In genomic region chr17:80729825-80730224, GRCm38 (mm10) we compare ENCODE assay signal across 14 mouse cellular contexts. TPM values are rescaled to one million over a fixed set of nuclear protein-coding genes. Genes with fewer than 3 reads are reported as not detected.
DNase-seq lines count a peak whose midpoint lies in the region; ATAC-seq and TF ChIP-seq lines count a peak whose summit lies in the region.
"Had no signal": no experiment of that assay in that cellular context is flagged by ENCODE, and none has a peak within 500 bp of the region (broad histone marks: within the 10 kb centered on the region; RNA-seq: fewer than 3 reads in every experiment).

No protein-coding gene starts in this region.

- DNase-seq in cerebellum, adult 9-10 months = peak; percentile 30
- DNase-seq in cerebellum, postnatal 14 days = no peak
- DNase-seq in midbrain, embryonic 11.5 days (ENCODE audit: low spot score, missing footprints) = peak; percentile 67
- no peak for DNase-seq in midbrain, embryonic 14.5 days
- DNase-seq in embryonic facial prominence, embryonic 10.5 days (ENCODE audit: low spot score) = no peak
- DNase-seq in frontal cortex, postnatal 10 days (ENCODE audit: low spot score in 2 of 2) = no peak
- DNase-seq: forebrain, postnatal 0 days; heart, postnatal 4 days; layer of hippocampus, adult 9-11 months; right cerebral cortex, postnatal 14 days had no signal

- no peaks in the 10 kb centered on the region for H3K27me3 ChIP-seq in intestine, embryonic 15.5 days (replicated peaks)
- no peaks in the 10 kb centered on the region for H3K27me3 ChIP-seq in intestine, postnatal 0 days (replicated peaks; ENCODE audit: control insufficient read depth, insufficient read depth, low read length)
- H3K27me3 ChIP-seq in midbrain, embryonic 11.5 days (ENCODE audit: control insufficient read depth, insufficient read depth, low read length) = no peaks in the 10 kb centered on the region
- no peaks in the 10 kb centered on the region for H3K27me3 ChIP-seq in midbrain, embryonic 14.5 days (ENCODE audit: control insufficient read depth, insufficient read depth, low read length)
- H3K27me3 ChIP-seq in embryonic facial prominence, embryonic 10.5 days (replicated peaks; ENCODE audit: low read depth, poor library complexity, severe bottlenecking) = no peaks in the 10 kb centered on the region
- H3K27me3 ChIP-seq: embryonic facial prominence, embryonic 12.5 days; midbrain, embryonic 15.5 days had no signal

- no peak overlapping the region for H3K4me3 ChIP-seq in intestine, embryonic 15.5 days (replicated peaks)
- no peak overlapping the region for H3K4me3 ChIP-seq in intestine, postnatal 0 days (ENCODE audit: low read depth, low read length)
- no peak overlapping the region for H3K4me3 ChIP-seq in midbrain, embryonic 11.5 days (ENCODE audit: low read depth, low read length)
- no peak overlapping the region for H3K4me3 ChIP-seq in midbrain, embryonic 14.5 days (replicated peaks; ENCODE audit: low read depth, low read length)
- H3K4me3 ChIP-seq in embryonic facial prominence, embryonic 10.5 days = no peak overlapping the region
- H3K4me3 ChIP-seq: embryonic facial prominence, embryonic 12.5 days; midbrain, embryonic 15.5 days had no signal

- H3K27ac ChIP-seq in intestine, embryonic 15.5 days = peak overlapping the region; percentile 95; the same call in 1 of the 2 replicates
- H3K27ac ChIP-seq in intestine, postnatal 0 days (ENCODE audit: low read depth, low read length) = no peak overlapping the region; the same call in 1 of the 2 replicates
- no peak overlapping the region for H3K27ac ChIP-seq in midbrain, embryonic 11.5 days (ENCODE audit: low read depth, low read length)
- no peak overlapping the region for H3K27ac ChIP-seq in midbrain, embryonic 14.5 days (replicated peaks; ENCODE audit: low read depth, low read length)
- H3K27ac ChIP-seq in embryonic facial prominence, embryonic 10.5 days (replicated peaks) = no peak overlapping the region

- no peaks in the 10 kb centered on the region for H3K9me3 ChIP-seq in intestine, embryonic 15.5 days
- H3K9me3 ChIP-seq in intestine, postnatal 0 days (ENCODE audit: control insufficient read depth) = no peaks in the 10 kb centered on the region
- no peaks in the 10 kb centered on the region for H3K9me3 ChIP-seq in midbrain, embryonic 11.5 days (ENCODE audit: control insufficient read depth, low read length)
- no peaks in the 10 kb centered on the region for H3K9me3 ChIP-seq in midbrain, embryonic 14.5 days (ENCODE audit: control insufficient read depth, low read length)
- H3K9me3 ChIP-seq in embryonic facial prominence, embryonic 10.5 days = 0 out of 2 replicates have a peak, but pooled peaks cover 2% of the 10 kb centered on the region
- H3K9me3 ChIP-seq: embryonic facial prominence, embryonic 12.5 days; midbrain, embryonic 15.5 days had no signal

- H3K9ac ChIP-seq in intestine, embryonic 15.5 days = no peak overlapping the region
- H3K9ac ChIP-seq in intestine, postnatal 0 days (ENCODE audit: low read depth, low read length) = no peak overlapping the region
- no peak overlapping the region for H3K9ac ChIP-seq in midbrain, embryonic 11.5 days (ENCODE audit: low read length)
- H3K9ac ChIP-seq in midbrain, embryonic 14.5 days (replicated peaks; ENCODE audit: low read length) = no peak overlapping the region
- H3K9ac ChIP-seq: embryonic facial prominence, embryonic 12.5 days; forebrain, postnatal 0 days; midbrain, embryonic 15.5 days had no signal

- TF ChIP-seq CTCF in intestine, postnatal 0 days (IDR thresholded peaks at IDR 0.05; ENCODE audit: low read depth) = no peak

- WGBS in intestine, embryonic 15.5 days = 59% methylated on average over 5 of the region's 5 CpGs
- 42% methylated on average over 5 of the region's 5 CpGs for WGBS in intestine, postnatal 0 days
- WGBS in midbrain, embryonic 11.5 days = 87% methylated on average over 5 of the region's 5 CpGs
- 87% methylated on average over 5 of the region's 5 CpGs for WGBS in midbrain, embryonic 14.5 days
- WGBS in embryonic facial prominence, embryonic 10.5 days = 86% methylated on average over 5 of the region's 5 CpGs

- 0 out of 2 replicates have a peak overlapping the region, but pooled peaks have one; percentile 3 for H3K4me2 ChIP-seq in intestine, embryonic 15.5 days (replicated peaks)
- no peak overlapping the region for H3K4me2 ChIP-seq in intestine, postnatal 0 days (replicated peaks; ENCODE audit: low read depth)
- H3K4me2 ChIP-seq in midbrain, embryonic 11.5 days = no peak overlapping the region
- no peak overlapping the region for H3K4me2 ChIP-seq in midbrain, embryonic 14.5 days (ENCODE audit: low read length)
- H3K4me2 ChIP-seq: embryonic facial prominence, embryonic 12.5 days had no signal

- no peak for ATAC-seq in intestine, embryonic 15.5 days
- no peak for ATAC-seq in intestine, postnatal 0 days
- no peak for ATAC-seq in midbrain, embryonic 11.5 days (ENCODE audit: low FRiP score)
- no peak for ATAC-seq in midbrain, embryonic 14.5 days (ENCODE audit: low FRiP score, low TSS enrichment)
- ATAC-seq: forebrain, postnatal 0 days; midbrain, embryonic 15.5 days had no signal

- no peaks in the 10 kb centered on the region for H3K36me3 ChIP-seq in intestine, embryonic 15.5 days
- no peaks in the 10 kb centered on the region for H3K36me3 ChIP-seq in intestine, postnatal 0 days (ENCODE audit: control insufficient read depth, insufficient read depth)
- H3K36me3 ChIP-seq in midbrain, embryonic 11.5 days (ENCODE audit: control insufficient read depth, insufficient read depth, low read length) = no peaks in the 10 kb centered on the region
- H3K36me3 ChIP-seq in midbrain, embryonic 14.5 days (ENCODE audit: control insufficient read depth, insufficient read depth, low read length) = no peaks in the 10 kb centered on the region
- peaks cover 8% of the 10 kb centered on the region for H3K36me3 ChIP-seq in embryonic facial prominence, embryonic 10.5 days (replicated peaks)
- H3K36me3 ChIP-seq: embryonic facial prominence, embryonic 12.5 days; midbrain, embryonic 15.5 days had no signal

- H3K4me1 ChIP-seq in intestine, embryonic 15.5 days (replicated peaks) = peaks cover 7% of the 10 kb centered on the region; the same call in 1 of the 2 replicates
- H3K4me1 ChIP-seq in intestine, postnatal 0 days (replicated peaks; ENCODE audit: control insufficient read depth, insufficient read depth, low read length) = no peaks in the 10 kb centered on the region; the same call in 1 of the 2 replicates
- H3K4me1 ChIP-seq in midbrain, embryonic 11.5 days (ENCODE audit: control insufficient read depth, insufficient read depth, low read length) = peaks cover 11% of the 10 kb centered on the region
- H3K4me1 ChIP-seq in midbrain, embryonic 14.5 days (ENCODE audit: control insufficient read depth, insufficient read depth, low read length) = peaks cover 14% of the 10 kb centered on the region
- peaks cover 21% of the 10 kb centered on the region for H3K4me1 ChIP-seq in embryonic facial prominence, embryonic 10.5 days

RNA-seq across cellular contexts. Expression of gene Map4k3, which starts 1.5 kb away (rescaled TPM):
- 23.5 and 24.1 TPM in 2 replicates for polyA plus RNA-seq in intestine, embryonic 15.5 days (2015; fragmentation: Nextera tagmentation; extraction: Ambion mirVana)
- 13.5 and 13.8 TPM in 2 replicates for polyA plus RNA-seq in intestine, postnatal 0 days (2015; fragmentation: Nextera tagmentation; extraction: Ambion mirVana)
- 28.2 and 29.9 TPM in 2 replicates for polyA plus RNA-seq in midbrain, embryonic 11.5 days (2014; fragmentation: Nextera tagmentation; extraction: Ambion mirVana)
- polyA plus RNA-seq in midbrain, embryonic 14.5 days (2014; fragmentation: Nextera tagmentation; extraction: Ambion mirVana) = 32.1 and 39.7 TPM in 2 replicates
- 19.4 and 22.3 TPM in 2 replicates for polyA plus RNA-seq in embryonic facial prominence, embryonic 10.5 days (2016; fragmentation: Nextera tagmentation; extraction: Ambion mirVana)

Comparison
In these comparisons a context has a peak if more than half of its experiments do, and no peak if none do; other contexts are left out.
1. DNase-seq: peak in cerebellum, adult 9-10 months (single experiment) and midbrain, embryonic 11.5 days (single experiment); none in cerebellum, postnatal 14 days (0 of 2), midbrain, embryonic 14.5 days (single experiment), embryonic facial prominence, embryonic 10.5 days (single experiment) and frontal cortex, postnatal 10 days (0 of 2).